Mouse (Mus musculus): ENCODE results near the gene Sesn3.

- no peak for TF ChIP-seq POLR2A (IDR thresholded peaks at IDR 0.05; ENCODE audit: borderline replicate concordance, extremely low read depth, insufficient read depth, insufficient read length, poor library complexity, severe bottlenecking)
- peak; percentile 20; the same call in 1 of the 2 replicates for TF ChIP-seq CTCF (IDR thresholded peaks at IDR 0.05; ENCODE audit: borderline replicate concordance, extremely low read depth, insufficient read depth, insufficient read length)
Measured at GRCm38 (mm10) chr9:14274986-14275720, at the start of gene Sesn3.

Measured in brain, embryonic 14.5 days (tissue).